Mouse (Mus musculus) myocyte (in vitro differentiated cells): ENCODE data around the gene Thada. TPM values are rescaled to one million over a fixed set of nuclear protein-coding genes. Genes with fewer than 3 reads are reported as not detected.

ENCODE experiments used
- H3K27me3 ChIP-seq: one replicate; pipeline ENCODE4 v1.6.1; 2011; ENCODE audit not compliant: control insufficient read depth, insufficient read depth, insufficient read length
- H3K36me3 ChIP-seq: one replicate; pipeline ENCODE4 v1.6.1; 2011; ENCODE audit not compliant: control insufficient read depth, insufficient read depth
- H3K4me2 ChIP-seq: one replicate; pipeline ENCODE4 v1.6.1; 2011; ENCODE audit warnings: low read depth, control low read depth
- H3K4me3 ChIP-seq: one replicate; pipeline ENCODE4 v1.5.1; 2011; ENCODE audit warnings: mild to moderate bottlenecking, control low read depth, moderate library complexity
- H3K79me2 ChIP-seq: one replicate; pipeline ENCODE4 v1.6.1; 2011; ENCODE audit not compliant: control insufficient read depth, insufficient read depth
- H3ac ChIP-seq: one replicate; pipeline ENCODE4 v1.6.1; 2011; ENCODE audit not compliant: control insufficient read depth, insufficient read length
- CEBPB ChIP-seq: IDR thresholded peaks from 2 replicates; pipeline ENCODE4 v1.6.1; 2011; ENCODE audit warnings: mild to moderate bottlenecking, moderate library complexity; ENCODE audit not compliant: poor library complexity, insufficient read depth, severe bottlenecking
- E2F4 ChIP-seq: IDR thresholded peaks from one replicate; pipeline ENCODE4 v1.6.1; 2011; ENCODE audit warnings: mild to moderate bottlenecking, control low read depth, moderate library complexity; ENCODE audit not compliant: insufficient read depth
- MAX ChIP-seq: IDR thresholded peaks from one replicate; pipeline ENCODE4 v1.6.1; 2011; ENCODE audit warnings: low read depth, mild to moderate bottlenecking, control low read depth
- MYOD1 ChIP-seq, 3 experiments: IDR thresholded peaks; one replicate each; pipeline ENCODE4 v1.6.1; 2011; ENCODE audit warnings: control low read depth in 2 of 3, low read depth in 2 of 3, mild to moderate bottlenecking in 2 of 3, moderate library complexity in 1 of 3; ENCODE audit not compliant: insufficient read length in 2 of 3, control insufficient read depth in 1 of 3
- MYOG ChIP-seq, 3 experiments: IDR thresholded peaks; one replicate each; pipeline ENCODE4 v1.6.1; 2011; ENCODE audit warnings: control low read depth in 2 of 3, low read depth in 2 of 3, mild to moderate bottlenecking in 2 of 3; ENCODE audit not compliant: insufficient read length in 2 of 3, control insufficient read depth in 1 of 3, insufficient read depth in 1 of 3
- POLR2A ChIP-seq: IDR thresholded peaks from one replicate; pipeline ENCODE4 v1.6.1; 2011; ENCODE audit warnings: low read depth, mild to moderate bottlenecking, control low read depth, moderate library complexity; ENCODE audit not compliant: insufficient read length
- POLR2AphosphoS2 ChIP-seq: IDR thresholded peaks from one replicate; pipeline ENCODE4 v1.6.1; 2011; ENCODE audit warnings: low read depth, control low read depth; ENCODE audit not compliant: insufficient read length
- REST ChIP-seq: IDR thresholded peaks from one replicate; pipeline ENCODE4 v1.6.1; 2011; ENCODE audit warnings: mild to moderate bottlenecking, control low read depth, moderate library complexity; ENCODE audit not compliant: insufficient read depth, insufficient read length
- SRF ChIP-seq: IDR thresholded peaks from one replicate; pipeline ENCODE4 v1.6.1; 2011; ENCODE audit warnings: low read depth; ENCODE audit not compliant: control insufficient read depth, insufficient read length
- TCF12 ChIP-seq: IDR thresholded peaks from one replicate; pipeline ENCODE4 v1.6.1; 2011; ENCODE audit warnings: mild to moderate bottlenecking, control low read depth; ENCODE audit not compliant: poor library complexity, insufficient read depth, severe bottlenecking
- TCF3 ChIP-seq: IDR thresholded peaks from one replicate; pipeline ENCODE4 v1.6.1; 2011; ENCODE audit warnings: low read depth, control low read depth; ENCODE audit not compliant: insufficient read length
- USF1 ChIP-seq: IDR thresholded peaks from one replicate; pipeline ENCODE4 v1.6.1; 2011; ENCODE audit warnings: low read depth, mild to moderate bottlenecking, control low read depth, moderate library complexity
- polyA plus RNA-seq: library from polyadenylated mRNA; unstranded; fragments of >200 nt; fragmentation: generic; extraction: Trizol; gene quantifications from one replicate; pipeline ENCODE4 v1.2.1, GENCODE M21; 2012; ENCODE audit warnings: missing spikeins

Thada gene
- polyA plus RNA-seq, 1 experiment: 5.5 TPM

DNA sequence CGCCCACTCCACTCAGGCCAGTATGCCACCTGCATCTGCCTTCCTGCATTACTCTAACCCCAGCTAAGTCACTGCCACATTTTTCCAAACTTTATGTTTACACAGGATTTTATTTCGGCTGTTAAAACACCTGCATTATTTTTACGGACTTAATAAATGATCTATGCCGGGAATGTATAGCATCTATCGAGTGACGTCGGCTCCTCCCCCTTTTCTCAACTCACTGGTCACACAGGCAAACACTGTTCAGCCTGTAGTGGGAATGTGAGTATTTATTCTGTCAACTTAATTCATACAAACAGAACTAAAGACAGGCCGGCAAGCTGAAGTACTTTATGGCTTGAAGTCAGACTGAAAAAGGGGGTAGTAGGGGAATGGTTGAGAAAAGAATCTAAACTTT is 187.0 kb downstream of the Thada start:
- H3K36me3 ChIP-seq: no peaks in the 10 kb centered on the region
- no peak overlapping the region for H3K4me2 ChIP-seq
- H3K79me2 ChIP-seq: no peaks in the 10 kb centered on the region
- no peaks in the 10 kb centered on the region for H3K27me3 ChIP-seq
- no peak overlapping the region for H3K4me3 ChIP-seq
- TF ChIP-seq E2F4 (no peak), TCF12 (no peak), TCF3 (no peak), POLR2A (no peak), REST (no peak), MAX (no peak)
- H3ac ChIP-seq: no peak overlapping the region

- Histone ChIP-seq H3K27me3 (no peaks in the 10 kb centered on the region), H3ac (no peak overlapping the region), H3K79me2 (no peaks in the 10 kb centered on the region), H3K4me3 (no peak overlapping the region), H3K36me3 (no peaks in the 10 kb centered on the region), H3K4me2 (no peak overlapping the region)
- no peak for TF ChIP-seq SRF
- no peak for TF ChIP-seq CEBPB
- TF ChIP-seq E2F4: no peak
- no peak for TF ChIP-seq TCF12
- no peak for TF ChIP-seq POLR2AphosphoS2
- no peak for TF ChIP-seq USF1
- TF ChIP-seq MYOD1 (IDR thresholded peaks at IDR 0.05; ENCODE audit: control insufficient read depth in 1 of 3, insufficient read length in 2 of 3, low read depth in 2 of 3): no peak
- no peak for TF ChIP-seq MAX
- no peak for TF ChIP-seq MYOG (IDR thresholded peaks at IDR 0.05; ENCODE audit: control insufficient read depth in 1 of 3, insufficient read depth in 1 of 3, insufficient read length in 2 of 3, low read depth in 2 of 3)
- no peak for TF ChIP-seq TCF3
- TF ChIP-seq REST: no peak
- no peak for TF ChIP-seq POLR2A
Observed at GRCm38 (mm10) chr17:84278193-84278953, 187.6 kb downstream of the Thada start.

GRCm38 (mm10) chr17:84274999-84275398 is 191.0 kb downstream of the Thada start:
- no peak overlapping the region for H3K4me3 ChIP-seq
- no peak overlapping the region for H3ac ChIP-seq
- H3K4me2 ChIP-seq: no peak overlapping the region
- H3K27me3 ChIP-seq: no peaks in the 10 kb centered on the region
- TF ChIP-seq SRF (no peak), POLR2AphosphoS2 (no peak), E2F4 (no peak), MYOD1 (IDR thresholded peaks at IDR 0.05; ENCODE audit: control insufficient read depth in 1 of 3, insufficient read length in 2 of 3, low read depth in 2 of 3) (no peak), CEBPB (no peak), MAX (no peak), REST (no peak), POLR2A (no peak), TCF3 (no peak), USF1 (no peak)
- no peaks in the 10 kb centered on the region for H3K79me2 ChIP-seq
- no peaks in the 10 kb centered on the region for H3K36me3 ChIP-seq

- Histone ChIP-seq H3K79me2 (no peaks in the 10 kb centered on the region), H3ac (no peak overlapping the region), H3K36me3 (no peaks in the 10 kb centered on the region), H3K27me3 (no peaks in the 10 kb centered on the region), H3K4me2 (no peak overlapping the region), H3K4me3 (no peak overlapping the region)
- TF ChIP-seq REST (no peak), MYOD1 (IDR thresholded peaks at IDR 0.05; ENCODE audit: control insufficient read depth in 1 of 3, insufficient read length in 2 of 3, low read depth in 2 of 3) (no peak), POLR2A (no peak), POLR2AphosphoS2 (no peak), CEBPB (no peak), TCF12 (no peak), E2F4 (no peak), MYOG (IDR thresholded peaks at IDR 0.05; ENCODE audit: control insufficient read depth in 1 of 3, insufficient read depth in 1 of 3, insufficient read length in 2 of 3, low read depth in 2 of 3) (no peak), SRF (no peak), MAX (no peak), TCF3 (no peak), USF1 (no peak)
Observed at GRCm38 (mm10) chr17:84274163-84274562, 191.8 kb downstream of the Thada start.

GRCm38 (mm10) chr17:84272557-84273261 is 193.3 kb downstream of the Thada start:
- no peak overlapping the region for H3K4me3 ChIP-seq
- no peaks in the 10 kb centered on the region for H3K79me2 ChIP-seq

More at GRCm38 (mm10) chr17:84272557-84273261, 193.3 kb downstream of the Thada start:
- no peak for TF ChIP-seq POLR2AphosphoS2
- Histone ChIP-seq H3K36me3 (no peaks in the 10 kb centered on the region), H3K4me2 (no peak overlapping the region), H3K27me3 (no peaks in the 10 kb centered on the region), H3ac (no peak overlapping the region)
